Mouse (Mus musculus) CH12.LX (cell line): Measurements from ENCODE around the gene Fam205c. TPM values are rescaled to one million over a fixed set of nuclear protein-coding genes. Genes with fewer than 3 reads are reported as not detected.

ENCODE experiments used
- DNase-seq: peaks from one replicate; pipeline ENCODE4 v3.0.0-alpha.2; 2013; ENCODE audit errors: extremely low read depth
- H3K27ac ChIP-seq: 2 replicates; pipeline ENCODE4 v1.5.1; 2012; ENCODE audit warnings: low read depth, mild to moderate bottlenecking, control low read depth, moderate library complexity; ENCODE audit not compliant: insufficient read depth
- H3K27me3 ChIP-seq: replicated peaks from 2 replicates; pipeline ENCODE3; 2012; ENCODE audit warnings: inconsistent platforms
- H3K36me3 ChIP-seq, 2 experiments: replicated peaks in 1 of 2; 2 replicates each; pipeline versions ENCODE3 to v1.6.1; 2012; ENCODE audit warnings: inconsistent platforms in 1 of 2, low read length in 1 of 2, mild to moderate bottlenecking in 1 of 2, mixed read lengths in 1 of 2, moderate library complexity in 1 of 2; ENCODE audit not compliant: control insufficient read depth in 1 of 2, insufficient read depth in 1 of 2
- H3K4me1 ChIP-seq, 2 experiments: 2 replicates each; pipeline ENCODE4 v1.6.1; 2012; ENCODE audit warnings: inconsistent platforms in 1 of 2, moderate library complexity in 1 of 2; ENCODE audit not compliant: insufficient read depth in 2 of 2, control insufficient read depth in 1 of 2
- H3K4me2 ChIP-seq: 2 replicates; pipeline ENCODE4 v1.6.1; 2012; ENCODE audit warnings: low read depth, mild to moderate bottlenecking, control low read depth; ENCODE audit not compliant: poor library complexity, insufficient read depth, severe bottlenecking
- H3K4me3 ChIP-seq, 3 experiments: fragments of 150-350 bp in 1 of 3; sonication (generic) in 1 of 3; replicated peaks in 1 of 3; 2 replicates each; pipeline versions ENCODE3 to v1.5.1; 2011 to 2012; ENCODE audit warnings: low read depth in 2 of 3, low read length in 2 of 3, mild to moderate bottlenecking in 2 of 3, moderate library complexity in 2 of 3, control low read depth in 1 of 3, improper control_type of control experiment in 1 of 3, inconsistent platforms in 1 of 3, mixed read lengths in 1 of 3; ENCODE audit not compliant: poor library complexity in 1 of 3
- H3K79me2 ChIP-seq: replicated peaks from 2 replicates; pipeline ENCODE4 v1.6.1; 2012; ENCODE audit warnings: mild to moderate bottlenecking, moderate library complexity; ENCODE audit not compliant: control insufficient read depth, poor library complexity, insufficient read depth, severe bottlenecking; ENCODE audit errors: extremely low read depth
- H3K9ac ChIP-seq: 2 replicates; pipeline ENCODE4 v1.6.1; 2012; ENCODE audit warnings: low read depth, mild to moderate bottlenecking, control low read depth, moderate library complexity; ENCODE audit not compliant: insufficient read depth
- H3K9me3 ChIP-seq: replicated peaks from 2 replicates; pipeline ENCODE3; 2012; ENCODE audit warnings: low read length, inconsistent platforms, mixed read lengths
- BHLHE40 ChIP-seq: IDR thresholded peaks from 2 replicates; pipeline ENCODE4 v1.6.1; 2011; ENCODE audit warnings: mild to moderate bottlenecking, low read depth, low read length, improper control_type of control experiment
- CHD2 ChIP-seq: IDR thresholded peaks from 2 replicates; pipeline ENCODE4 v1.6.1; 2011; ENCODE audit warnings: low read length, improper control_type of control experiment
- E2F4 ChIP-seq: IDR thresholded peaks from 2 replicates; pipeline ENCODE4 v1.6.1; 2011; ENCODE audit warnings: low read depth, low read length, improper control_type of control experiment; ENCODE audit not compliant: insufficient replicate concordance
- ELF1 ChIP-seq: IDR thresholded peaks from 2 replicates; pipeline ENCODE4 v1.6.1; 2014; ENCODE audit warnings: low read depth, mild to moderate bottlenecking, inconsistent platforms, low read length, improper control_type of control experiment
- EP300 ChIP-seq: IDR thresholded peaks from 2 replicates; pipeline ENCODE4 v1.6.1; 2011; ENCODE audit warnings: low read length, improper control_type of control experiment
- ETS1 ChIP-seq: conservative IDR thresholded peaks from 2 replicates; pipeline ENCODE4 v1.6.1; 2012; ENCODE audit warnings: low read depth, mild to moderate bottlenecking, inconsistent platforms, low read length, improper control_type of control experiment, moderate library complexity
- HCFC1 ChIP-seq: IDR thresholded peaks from 2 replicates; pipeline ENCODE4 v1.6.1; 2012; ENCODE audit warnings: low read depth, mild to moderate bottlenecking, inconsistent platforms, low read length, improper control_type of control experiment
- IRF4 ChIP-seq: IDR thresholded peaks from 2 replicates; pipeline ENCODE4 v1.6.1; 2014; ENCODE audit warnings: low read depth, mild to moderate bottlenecking, inconsistent platforms, low read length, improper control_type of control experiment
- KAT2A ChIP-seq: IDR thresholded peaks from 2 replicates; pipeline ENCODE4 v1.6.1; 2012; ENCODE audit warnings: low read length, improper control_type of control experiment, inconsistent platforms; ENCODE audit not compliant: insufficient replicate concordance
- MAZ ChIP-seq: IDR thresholded peaks from 2 replicates; pipeline ENCODE4 v1.6.1; 2012; ENCODE audit warnings: low read depth, mild to moderate bottlenecking, inconsistent platforms, low read length, improper control_type of control experiment, moderate library complexity
- MEF2A ChIP-seq: IDR thresholded peaks from 2 replicates; pipeline ENCODE4 v1.6.1; 2014; ENCODE audit warnings: low read depth, mild to moderate bottlenecking, inconsistent platforms, low read length, improper control_type of control experiment, borderline replicate concordance
- NELFE ChIP-seq: IDR thresholded peaks from 2 replicates; pipeline ENCODE4 v1.6.1; 2011; ENCODE audit warnings: low read depth, low read length, improper control_type of control experiment
- NRF1 ChIP-seq: IDR thresholded peaks from 2 replicates; pipeline ENCODE4 v1.6.1; 2014; ENCODE audit warnings: low read depth, mild to moderate bottlenecking, inconsistent platforms, low read length, improper control_type of control experiment, moderate library complexity
- PAX5 ChIP-seq: IDR thresholded peaks from 2 replicates; pipeline ENCODE4 v1.6.1; 2012; ENCODE audit warnings: low read length, inconsistent platforms, mixed read lengths
- POLR2A ChIP-seq: IDR thresholded peaks from 2 replicates; pipeline ENCODE4 v1.6.1; 2011; ENCODE audit warnings: low read depth, mild to moderate bottlenecking, improper control_type of control experiment, low read length
- POLR2AphosphoS2 ChIP-seq: IDR thresholded peaks from 2 replicates; pipeline ENCODE4 v1.6.1; 2011; ENCODE audit warnings: low read depth, low read length, improper control_type of control experiment
- SIN3A ChIP-seq: IDR thresholded peaks from 2 replicates; pipeline ENCODE4 v1.6.1; 2012; ENCODE audit warnings: low read length, improper control_type of control experiment, inconsistent platforms
- SMC3 ChIP-seq: IDR thresholded peaks from 2 replicates; pipeline ENCODE4 v1.6.1; 2011; ENCODE audit warnings: low read depth, low read length, improper control_type of control experiment
- TBP ChIP-seq: conservative IDR thresholded peaks from 2 replicates; pipeline ENCODE4 v1.6.1; 2011; ENCODE audit warnings: low read depth, low read length, improper control_type of control experiment
- USF1 ChIP-seq: IDR thresholded peaks from 2 replicates; pipeline ENCODE4 v1.6.1; 2014; ENCODE audit warnings: low read depth, mild to moderate bottlenecking, inconsistent platforms, low read length, improper control_type of control experiment
- ZKSCAN1 ChIP-seq: IDR thresholded peaks from 2 replicates; pipeline ENCODE4 v1.6.1; 2012; ENCODE audit warnings: low read depth, inconsistent platforms, low read length, improper control_type of control experiment, borderline replicate concordance
- ZNF384 ChIP-seq: IDR thresholded peaks from 2 replicates; pipeline ENCODE4 v1.6.1; 2012; ENCODE audit warnings: low read depth, low read length, improper control_type of control experiment, inconsistent platforms
- dilution Hi-C: fragments of 300-500 bp; cut with MboI; formaldehyde crosslinking; loops from 2 replicates; pipeline ENCODE4 v1.14.3; 2020; ENCODE audit warnings: low sequenced_read_pairs; ENCODE audit not compliant: extremely low pct_unique_long_range_greater_than_20kb, extremely low pct_ligation_motif_present
- in situ Hi-C: fragments of 300-500 bp; cut with MboI; formaldehyde crosslinking; loops from 3 replicates; pipeline ENCODE4 v1.14.3; 2019; ENCODE audit warnings: low sequenced_read_pairs, low pct_ligation_motif_present, low pct_unique_long_range_greater_than_20kb, mixed read lengths
- polyA plus RNA-seq: library from polyadenylated mRNA; unstranded; fragments of >175 nt; gene quantifications from 2 replicates; pipeline ENCODE4 v1.2.1, GENCODE M21; 2012; ENCODE audit warnings: low read depth; ENCODE audit not compliant: insufficient read length
- total RNA-seq, 2 experiments: library from RNA; depleted of rRNA; stranded (reverse); fragments of 300-350 nt in 1 of 2; fragments of >200 nt in 1 of 2; gene quantifications; 2 replicates each; pipeline ENCODE4 v1.2.3; 2012 to 2014

Gene Fam205c
- total RNA-seq (2012; rRNA removed) (not detected in 2 replicates), total RNA-seq (2014; rRNA removed) (not detected in 2 replicates), polyA plus RNA-seq (not detected in 2 replicates)

DNA sequence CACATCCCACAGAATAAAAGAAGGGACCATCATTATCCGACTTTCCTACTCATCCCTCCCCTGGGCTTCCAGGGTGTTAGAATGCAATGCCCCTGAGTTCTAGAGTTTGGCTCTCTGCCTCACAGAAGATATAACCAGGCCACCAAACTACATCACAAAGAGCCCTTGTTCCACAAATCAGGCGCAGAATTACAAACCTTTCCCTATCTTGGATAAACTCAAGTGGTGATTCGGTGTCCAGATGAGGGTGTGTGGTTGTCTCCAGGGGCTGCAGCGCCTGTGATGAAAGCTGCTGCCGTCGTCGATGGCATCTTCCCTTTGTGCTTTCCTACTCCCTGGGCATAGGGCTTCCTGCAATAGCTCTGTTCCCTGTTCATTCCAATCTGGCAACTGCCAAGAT, at the start of gene Fam205c:
Gene Fam205c (minus strand): TSS at position 101 of the 400 bp plus-strand sequence.
- peaks cover 24% of the 10 kb centered on the region for H3K27me3 ChIP-seq
- H3K36me3 ChIP-seq: no peaks in the 10 kb centered on the region
- H3K27ac ChIP-seq: no peak within 1 kb of the TSS
- dilution Hi-C loops: no loop called here
- no peak for DNase-seq
- H3K4me3 ChIP-seq: no peak within 1 kb of the TSS
- no peaks in the 10 kb centered on the region for H3K4me1 ChIP-seq
- no peak within 1 kb of the TSS for H3K9ac ChIP-seq
- H3K4me2 ChIP-seq: no peak within 1 kb of the TSS
- no peaks in the 10 kb centered on the region for H3K9me3 ChIP-seq
- TF ChIP-seq MAZ: no peak
- TF ChIP-seq ZNF384: no peak
- no peak for TF ChIP-seq E2F4
- TF ChIP-seq EP300: no peak
- no peak for TF ChIP-seq TBP
- no peak for TF ChIP-seq SIN3A
- in situ Hi-C loops: loop anchor here (5.0 kb wide), 1 partner anchor 88 kb away; no protein-coding TSS in a partner anchor
- no peaks in the 10 kb centered on the region for H3K79me2 ChIP-seq

DNA sequence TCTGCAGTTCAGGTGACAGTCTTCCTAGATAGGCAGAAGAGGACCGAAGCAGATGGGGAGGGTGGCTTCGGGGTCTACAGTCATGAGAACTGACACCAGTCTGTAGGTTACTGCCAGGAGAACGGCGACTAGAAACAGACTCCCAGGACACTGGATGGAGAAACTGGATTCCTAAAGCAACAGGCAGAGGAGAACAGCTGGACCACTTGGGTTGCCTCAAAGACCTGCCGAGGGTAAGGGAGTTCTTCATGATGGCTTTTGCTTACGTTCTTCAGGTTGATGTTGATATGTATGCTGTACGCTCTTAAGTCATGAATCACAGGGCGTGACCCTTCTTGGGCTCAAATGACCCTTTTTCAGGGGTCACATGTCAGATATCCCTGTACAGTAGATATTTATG, 48.4 kb upstream of the Fam205c start:
- DNase-seq: no peak
- H3K4me1 ChIP-seq: no peaks in the 10 kb centered on the region
- no peak overlapping the region for H3K4me3 ChIP-seq
- dilution Hi-C loops: no loop called here
- TF ChIP-seq ETS1 (no peak), NRF1 (no peak), E2F4 (no peak), ZKSCAN1 (no peak), POLR2A (no peak), SMC3 (no peak)
- TF ChIP-seq, all 38 proteins: peak for 0
- Histone ChIP-seq H3K27me3 (peaks cover 85% of the 10 kb centered on the region), H3K27ac (no peak overlapping the region), H3K9ac (no peak overlapping the region), H3K9me3 (no peaks in the 10 kb centered on the region), H3K79me2 (no peaks in the 10 kb centered on the region), H3K36me3 (no peaks in the 10 kb centered on the region), H3K4me2 (no peak overlapping the region)
- in situ Hi-C loops: no loop called here

DNA sequence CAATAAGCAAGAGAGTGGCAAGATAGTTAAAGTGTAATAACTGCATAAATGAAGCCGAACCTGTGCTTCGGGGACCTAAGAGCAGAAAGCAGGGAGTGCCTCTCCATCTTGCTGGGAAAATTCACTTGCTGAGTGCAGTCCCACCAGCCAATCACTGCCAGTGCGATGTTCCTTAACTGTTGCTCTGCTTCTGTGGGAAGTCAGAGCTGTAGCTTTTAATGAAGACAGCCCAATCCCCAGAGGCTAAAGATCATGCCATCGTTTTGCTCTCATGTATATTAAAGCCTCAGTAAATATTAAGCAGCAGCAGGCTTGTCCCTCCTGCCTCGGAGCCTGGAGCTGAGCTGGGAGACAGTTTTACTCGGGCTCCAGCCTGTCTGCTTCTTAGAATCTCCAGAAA, 48.0 kb upstream of the Fam205c start:
- Histone ChIP-seq H3K4me3 (no peak overlapping the region), H3K27ac (no peak overlapping the region), H3K4me1 (no peaks in the 10 kb centered on the region), H3K36me3 (no peaks in the 10 kb centered on the region), H3K4me2 (no peak overlapping the region), H3K9ac (no peak overlapping the region), H3K9me3 (no peaks in the 10 kb centered on the region), H3K27me3 (peaks cover 86% of the 10 kb centered on the region), H3K79me2 (no peaks in the 10 kb centered on the region)
- in situ Hi-C loops: no loop called here
- no peak for DNase-seq
- dilution Hi-C loops: no loop called here
- TF ChIP-seq KAT2A (no peak), CHD2 (no peak), PAX5 (no peak), MAZ (no peak), BHLHE40 (no peak), SMC3 (no peak), ELF1 (no peak), NELFE (no peak), SIN3A (no peak), IRF4 (no peak), MEF2A (no peak), USF1 (no peak), HCFC1 (no peak), POLR2AphosphoS2 (no peak)
